Mouse (Mus musculus) left cerebral cortex, postnatal 25 days (tissue): ENCODE data around the gene Dhrs11. TPM values are rescaled to one million over a fixed set of nuclear protein-coding genes. Genes with fewer than 3 reads are reported as not detected.

Source experiments
- DNase-seq, 2 experiments: peaks; one replicate each; pipeline ENCODE4 v3.0.0; 2022; ENCODE audit warnings: low spot score in 2 of 2, mixed read lengths in 1 of 2
- intact Hi-C: fragments of 180-260 bp; cut with DNase I; formaldehyde crosslinking; loops from one replicate; pipeline ENCODE4 v1.15.1; 2025
- total RNA-seq, 2 experiments: library from RNA; stranded (reverse); gene quantifications; 2 replicates each; pipeline ENCODE4 v1.2.3; 2021

Dhrs11 gene
- total RNA-seq, 2 experiments from 2014 or later = 8.8 to 10.0 TPM

DNA sequence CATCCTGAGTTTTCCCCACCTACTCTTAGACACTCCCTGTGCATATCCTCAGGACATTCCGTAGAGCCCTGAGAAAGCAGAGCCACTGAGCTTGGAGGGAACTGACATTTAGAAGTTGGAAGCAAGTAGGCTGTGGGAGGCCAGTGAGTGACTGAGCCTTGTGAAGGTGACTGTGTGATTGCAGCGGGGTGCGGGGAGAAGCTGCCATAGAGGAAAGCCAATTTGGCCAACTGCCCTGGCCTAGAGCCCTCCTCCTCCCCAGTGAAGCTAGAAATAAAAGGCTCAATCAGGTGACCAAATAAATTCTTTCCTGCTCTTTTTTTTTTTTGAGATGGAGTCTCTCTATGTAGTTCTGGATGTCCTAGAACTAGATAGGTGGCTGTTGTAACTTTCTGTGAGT is 2.6 kb downstream of the Dhrs11 start:
- intact Hi-C loops = loop anchor here (5.0 kb wide), 1 partner anchor 46 kb away; the partner anchor contains the start of gene Ggnbp2
- DNase-seq = peak in 1 of 2 experiments; percentile 82

DNA sequence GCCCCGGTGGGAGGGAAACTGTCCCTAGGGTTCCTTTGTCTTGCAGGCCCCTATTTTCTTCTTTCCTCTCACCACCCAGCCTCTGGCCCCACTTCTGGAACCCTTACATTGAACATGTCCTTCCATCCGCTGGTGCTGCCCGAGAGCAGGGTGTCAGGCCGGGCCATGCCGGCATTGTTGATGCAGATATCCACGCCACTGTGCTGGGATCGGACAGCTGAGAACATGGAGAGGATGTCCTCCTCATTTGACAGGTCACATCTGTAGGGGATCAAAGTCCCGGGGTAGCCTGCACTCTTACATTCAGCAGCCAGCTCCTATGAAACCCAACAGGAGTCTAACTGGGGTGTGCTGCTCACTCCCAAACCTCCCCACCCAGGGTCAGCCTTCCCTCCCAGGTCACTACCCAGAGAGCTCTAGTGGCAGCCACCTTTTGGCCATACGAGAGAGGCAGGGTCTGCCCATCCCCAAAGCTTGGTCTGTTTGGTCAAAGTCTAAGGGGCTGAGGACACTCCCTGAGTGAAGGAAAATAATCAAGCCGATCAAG is 3.5 kb downstream of the Dhrs11 start:
- intact Hi-C loops = loop anchor here (5.0 kb wide), 1 partner anchor 47 kb away; the partner anchor contains the start of gene Ggnbp2
- DNase-seq = no peak

DNA sequence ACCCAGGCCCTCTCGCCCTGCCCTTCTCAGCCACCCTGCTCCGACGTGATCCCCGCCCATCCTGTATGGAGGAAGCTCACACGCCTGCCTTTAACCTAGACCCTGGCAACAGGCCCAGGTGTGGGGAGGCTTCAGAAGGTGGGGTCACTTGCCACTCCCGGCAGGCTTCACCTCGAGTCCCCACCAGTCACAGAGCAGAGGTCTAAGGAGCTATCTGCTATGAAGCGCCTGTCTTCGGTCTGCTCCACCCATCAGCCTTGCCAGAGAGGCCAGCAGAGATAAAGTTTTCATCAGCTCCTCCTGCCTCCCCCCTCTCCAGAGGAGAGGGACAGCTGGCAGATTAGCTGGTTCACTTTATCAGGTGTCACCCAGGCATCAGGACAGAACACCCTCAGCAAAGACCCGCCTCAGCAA is 5.3 kb downstream of the Dhrs11 start:
- no peak for DNase-seq
- intact Hi-C loops = no loop called here

GRCm38 (mm10) chr11:84822487-84822886 is 6.3 kb downstream of the Dhrs11 start:
- DNase-seq = no peak

DNA sequence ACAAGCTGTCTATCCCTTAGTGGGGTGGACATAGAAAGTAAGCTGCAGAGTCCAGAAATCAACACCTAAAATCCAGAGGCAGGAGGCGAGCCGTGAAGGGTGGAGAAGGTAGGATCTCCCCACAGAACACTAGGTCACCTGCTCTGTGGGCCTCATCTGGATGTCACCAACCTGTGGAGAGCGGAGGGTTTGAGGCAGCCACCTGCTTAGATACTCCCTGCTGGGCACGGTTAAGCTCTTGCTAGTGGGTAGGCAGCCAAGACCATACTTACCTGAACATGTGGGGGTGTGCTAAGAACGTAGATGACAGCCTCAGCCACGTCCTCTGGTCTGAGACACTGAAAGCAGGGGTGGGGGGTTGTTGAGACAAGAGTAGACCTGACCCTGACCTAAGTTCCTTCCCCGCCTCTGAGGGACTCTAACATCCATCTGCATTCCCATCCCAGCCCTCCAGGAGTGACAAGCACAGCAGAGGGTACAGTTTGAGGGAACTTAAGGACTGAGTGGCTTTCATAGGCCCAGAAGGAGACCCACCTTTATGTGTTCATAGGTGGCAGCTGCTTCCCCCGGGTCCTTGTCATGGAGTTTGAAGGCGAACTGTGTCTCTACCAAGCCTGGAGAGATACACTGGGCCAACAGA is 7.5 kb downstream of the Dhrs11 start:
- intact Hi-C loops = no loop called here
- DNase-seq = no peak

More at GRCm38 (mm10) chr11:84822487-84822886, 6.3 kb downstream of the Dhrs11 start:
- intact Hi-C loops = no loop called here

DNA sequence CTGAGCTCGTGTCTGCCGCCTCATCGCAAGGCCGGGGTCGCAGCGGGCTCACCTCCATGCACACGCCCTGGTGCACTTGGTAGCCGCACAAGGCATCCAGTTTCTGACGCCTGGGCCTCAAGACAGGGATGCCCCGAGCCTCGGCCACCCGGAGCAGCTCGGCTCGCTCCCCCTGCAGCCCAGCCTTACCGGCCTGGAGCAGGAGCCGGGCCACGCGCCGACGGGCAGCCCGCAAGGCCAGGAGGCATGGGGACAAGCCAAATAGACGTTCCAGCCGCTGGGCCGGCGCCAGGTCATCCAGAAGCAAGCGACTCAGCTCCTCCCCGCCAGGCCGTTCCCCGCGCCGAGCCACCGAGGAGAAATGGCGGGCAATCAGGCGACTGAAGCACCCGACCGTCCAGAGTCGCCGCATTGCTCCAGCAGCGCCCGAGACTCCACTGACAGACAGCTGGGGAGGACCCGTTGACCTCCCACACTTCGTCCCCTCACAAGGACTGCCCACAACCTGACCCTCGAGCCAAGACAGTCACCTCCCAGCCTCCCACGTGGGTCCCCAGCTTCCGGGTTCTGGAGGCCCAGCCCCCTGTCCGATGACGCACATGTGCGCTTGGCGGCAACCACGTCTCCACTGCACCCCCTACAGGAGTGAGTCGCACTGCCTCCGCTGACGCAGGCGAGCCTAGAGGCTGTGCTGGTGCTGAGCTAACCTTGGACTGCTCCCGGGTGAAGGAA is 9.7 kb downstream of the Dhrs11 start, which contains the start of gene Mrm1:
Gene Mrm1, minus strand, starts transcription at position 555 of the 732 bp plus-strand sequence.
- intact Hi-C loops = loop anchor here (5.0 kb wide), 1 partner anchor 552 kb away; no protein-coding TSS in a partner anchor

GRCm38 (mm10) chr11:84818085-84818960 is 10.5 kb downstream of the Dhrs11 start:
- DNase-seq = peak; percentile 77 to 87
- intact Hi-C loops = loop anchor here (5.0 kb wide), 1 partner anchor 551 kb away; no protein-coding TSS in a partner anchor

More for the DNA sequence above, 9.7 kb downstream of the Dhrs11 start, which contains the start of gene Mrm1:
- peak; percentile 92 to 96 for DNase-seq

DNA sequence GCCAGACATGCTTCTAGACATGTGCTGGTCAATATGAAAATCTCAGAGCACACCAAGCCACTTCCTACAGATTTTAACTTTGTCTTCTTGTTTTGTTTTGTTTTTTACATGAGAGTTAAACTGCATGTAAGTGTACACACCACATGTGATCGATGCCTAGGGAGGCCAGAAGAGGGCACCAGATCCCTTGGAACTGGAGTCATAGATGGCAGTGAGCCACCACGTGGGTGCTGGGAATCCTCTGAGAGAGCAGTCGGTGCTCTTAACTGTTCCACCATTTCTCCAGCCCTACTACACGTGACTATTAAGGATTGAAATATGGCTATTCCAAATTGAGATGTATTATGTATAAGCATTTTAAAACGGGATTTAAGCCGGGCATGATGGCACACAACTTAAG is 11.4 kb downstream of the Dhrs11 start:
- intact Hi-C loops = loop anchor here (5.0 kb wide), 1 partner anchor 550 kb away; no protein-coding TSS in a partner anchor
- peak in 1 of 2 experiments; percentile 24 for DNase-seq

GRCm38 (mm10) chr11:84813724-84814510 is 14.9 kb downstream of the Dhrs11 start:
- intact Hi-C loops = loop anchor here (5.0 kb wide), 1 partner anchor 387 kb away; no protein-coding TSS in a partner anchor
- DNase-seq = peak; percentile 65 to 80

- DNase-seq = no peak
Observed at GRCm38 (mm10) chr11:84804373-84804772, 24.4 kb downstream of the Dhrs11 start.

DNA sequence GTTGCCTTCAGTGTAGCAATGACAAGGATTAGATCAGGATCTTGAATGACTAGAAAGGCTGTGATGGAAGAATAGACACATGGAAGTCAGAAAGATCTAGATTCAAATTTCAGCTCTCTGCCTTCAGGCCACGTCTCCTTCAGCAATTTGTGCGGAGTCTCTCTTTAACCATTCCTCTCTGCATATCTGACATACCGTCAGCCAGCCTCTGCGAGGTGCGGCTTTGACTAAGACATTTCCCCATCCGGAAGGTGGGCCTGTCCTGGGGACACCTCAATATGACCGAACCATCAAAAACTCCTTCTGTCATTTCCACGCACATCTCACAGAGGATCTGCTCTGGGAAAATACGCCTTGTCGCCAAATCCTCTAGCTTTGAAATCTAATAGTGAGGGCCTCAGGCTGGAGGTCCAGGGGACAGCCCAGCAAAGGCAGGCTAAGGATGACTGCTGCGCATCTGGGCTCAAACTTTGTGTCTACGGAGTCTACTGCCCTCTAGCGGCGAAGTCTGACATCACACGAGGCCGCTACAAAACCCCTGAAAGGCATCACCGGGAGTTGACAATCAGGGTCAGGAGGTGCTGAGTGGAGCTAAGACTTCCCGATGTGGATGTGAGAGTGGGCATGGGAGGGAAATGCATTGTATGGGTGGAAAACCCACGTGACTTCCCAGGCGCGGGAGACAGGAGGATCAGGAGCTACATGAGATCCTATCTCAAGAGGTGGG is 31.0 kb downstream of the Dhrs11 start:
- DNase-seq = peak; percentile 64 to 68
- intact Hi-C loops = loop anchor here (5.0 kb wide), 3 partner anchors 300 to 535 kb away; no protein-coding TSS in a partner anchor

More at GRCm38 (mm10) chr11:84804373-84804772, 24.4 kb downstream of the Dhrs11 start:
- intact Hi-C loops = no loop called here

GRCm38 (mm10) chr11:84797026-84797425 is 31.8 kb downstream of the Dhrs11 start:
- intact Hi-C loops = loop anchor here (5.0 kb wide), 3 partner anchors 300 to 535 kb away; no protein-coding TSS in a partner anchor
- no peak for DNase-seq

DNA sequence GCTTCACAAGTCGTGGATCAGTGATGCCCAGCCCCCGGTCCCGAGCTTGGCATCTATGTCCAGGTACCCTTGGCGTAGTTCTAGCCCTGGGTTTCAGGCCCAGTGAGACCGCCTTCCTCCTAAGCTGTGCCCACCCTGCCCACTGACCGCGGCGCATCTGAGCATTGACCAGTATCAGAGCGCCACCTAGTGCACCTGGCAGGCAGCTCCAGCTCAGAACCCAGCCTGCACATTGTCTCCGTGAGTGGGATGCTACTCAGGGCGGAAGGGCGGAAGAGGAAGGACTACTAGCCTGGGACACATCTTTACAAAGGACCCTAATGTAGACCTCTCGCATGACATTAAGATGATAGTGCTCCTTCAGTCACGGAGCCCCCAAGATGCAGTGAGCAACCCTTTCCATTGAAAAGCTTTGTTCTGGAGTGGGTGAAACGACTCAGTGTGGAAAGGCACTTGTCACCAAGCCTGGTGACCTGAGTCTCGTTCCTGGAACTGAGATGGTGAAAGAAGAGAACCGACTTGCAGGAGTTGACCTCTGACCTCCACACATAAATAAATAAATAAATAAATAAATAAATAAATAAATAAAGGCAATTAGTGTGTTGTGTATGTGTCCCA is 34.2 kb downstream of the Dhrs11 start:
- peak; percentile 84 to 87 for DNase-seq
- intact Hi-C loops = loop anchor here (1.0 to 5.0 kb wide), 6 partner anchors 68 to 532 kb away; partner anchors contain the start of gene Aatf

DNA sequence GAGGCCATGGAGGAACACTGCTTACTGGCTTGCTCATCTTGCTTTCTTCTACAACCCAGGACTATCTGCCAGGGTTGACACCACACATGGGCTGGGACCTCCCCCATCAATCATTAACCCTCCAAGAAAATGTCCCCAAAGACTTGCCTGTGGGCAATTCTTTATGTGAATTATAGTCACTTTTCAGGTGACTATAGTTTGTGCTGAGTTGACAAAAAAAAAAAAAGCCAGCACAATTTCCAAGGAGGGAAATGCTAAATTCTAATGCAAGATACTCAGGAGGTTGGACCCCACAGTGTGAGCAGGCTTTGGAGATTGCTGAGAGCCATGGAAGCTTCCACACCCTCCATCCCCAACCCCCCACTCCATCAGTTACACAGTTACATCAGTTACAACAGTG is 35.2 kb downstream of the Dhrs11 start:
- intact Hi-C loops = loop anchor here (5.0 kb wide), 1 partner anchor 281 kb away; the partner anchor contains the start of gene Aatf
- DNase-seq = no peak

GRCm38 (mm10) chr11:84790383-84790782 is 38.4 kb downstream of the Dhrs11 start:
- DNase-seq = no peak
- intact Hi-C loops = loop anchor here (5.0 kb wide), 1 partner anchor 278 kb away; the partner anchor contains the start of gene Aatf

GRCm38 (mm10) chr11:84780143-84780870 is 48.5 kb downstream of the Dhrs11 start:
- intact Hi-C loops = no loop called here

More at GRCm38 (mm10) chr11:84780143-84780870, 48.5 kb downstream of the Dhrs11 start:
- DNase-seq = no peak
